Mouse (Mus musculus) stomach, embryonic 14.5 days (tissue): Measurements from ENCODE around the gene Rab28. TPM values are rescaled to one million over a fixed set of nuclear protein-coding genes. Genes with fewer than 3 reads are reported as not detected.
"Not testable (repeated sequence)": the region's sequence is repeated elsewhere in the genome, so short reads cannot be mapped to it uniquely, and the experiment has no call there.

Experiments used
- ATAC-seq: fragments of 200-750 bp; cut with Nextera tagmentation; 2 replicates; pipeline ENCODE4 v1.8.0; 2017; ENCODE audit warnings: low read depth, moderate TSS enrichment; ENCODE audit not compliant: insufficient number of reproducible peaks, insufficient read depth, low FRiP score
- H3K27ac ChIP-seq: fragments of 300-500 bp; sonication (generic); 2 replicates; pipeline ENCODE4 v1.5.1; 2014; ENCODE audit warnings: mild to moderate bottlenecking, low read length, moderate library complexity, mixed read lengths
- H3K27me3 ChIP-seq: fragments of 300-500 bp; sonication (generic); 2 replicates; pipeline ENCODE4 v1.6.1; 2014; ENCODE audit warnings: low read length, control low read depth, mixed read lengths; ENCODE audit not compliant: control insufficient read depth, insufficient read depth
- H3K36me3 ChIP-seq: fragments of 300-500 bp; sonication (generic); 2 replicates; pipeline ENCODE4 v1.6.1; 2014; ENCODE audit warnings: mild to moderate bottlenecking, control low read depth, low read length, moderate library complexity, mixed read lengths; ENCODE audit not compliant: control insufficient read depth, insufficient read depth
- H3K4me1 ChIP-seq: fragments of 300-500 bp; sonication (generic); 2 replicates; pipeline ENCODE4 v1.6.1; 2014; ENCODE audit warnings: low read length, control low read depth, mixed read lengths; ENCODE audit not compliant: control insufficient read depth, insufficient read depth
- H3K4me2 ChIP-seq: fragments of 300-500 bp; sonication (generic); replicated peaks from 2 replicates; pipeline ENCODE4 v1.6.1; 2014; ENCODE audit warnings: low read depth, low read length, control low read depth
- H3K4me3 ChIP-seq: fragments of 300-500 bp; sonication (generic); 2 replicates; pipeline ENCODE4 v1.5.1; 2014; ENCODE audit warnings: low read depth, low read length, control low read depth
- H3K9ac ChIP-seq: fragments of 300-500 bp; sonication (generic); replicated peaks from 2 replicates; pipeline ENCODE4 v1.6.1; 2014; ENCODE audit warnings: low read depth, mild to moderate bottlenecking, control low read depth, low read length, moderate library complexity, mixed read lengths
- H3K9me3 ChIP-seq: fragments of 300-500 bp; sonication (generic); 2 replicates; pipeline ENCODE4 v1.6.1; 2016; ENCODE audit warnings: low read depth, low read length, control low read depth; ENCODE audit not compliant: control insufficient read depth
- WGBS: fragments of 180-500 bp; shearing (Covaris S2); extraction: QIAGEN DNeasy Blood & Tissue Kit; methylation state at CpG from one replicate; pipeline ENCODE4 v1.1.7; 2014; 5-methylcytosine and 5-hydroxymethylcytosine counted together
- polyA plus RNA-seq: library from polyadenylated mRNA; unstranded; fragments of >200 nt; fragmentation: Nextera tagmentation; extraction: Ambion mirVana; gene quantifications from 2 replicates; pipeline ENCODE4 v1.2.1, GENCODE M21; 2014

Rab28 gene
- polyA plus RNA-seq, 1 experiment from 2014 or later, result 72.3 TPM

GRCm38 (mm10) chr5:41744234-41744633 is 36.3 kb upstream of the Rab28 start:
- H3K4me1 ChIP-seq, result no peaks in the 10 kb centered on the region
- no peak overlapping the region for H3K4me2 ChIP-seq
- H3K9me3 ChIP-seq, result no peaks in the 10 kb centered on the region
- H3K27ac ChIP-seq, result no peak overlapping the region
- no peak overlapping the region for H3K9ac ChIP-seq
- H3K27me3 ChIP-seq, result peaks cover 7% of the 10 kb centered on the region; the same call in 1 of the 2 replicates
- no peaks in the 10 kb centered on the region for H3K36me3 ChIP-seq
- H3K4me3 ChIP-seq, result no peak overlapping the region
- WGBS, result 19% methylated on average over 7 of the region's 7 CpGs
- no peak for ATAC-seq

GRCm38 (mm10) chr5:41738817-41739216 is 30.9 kb upstream of the Rab28 start:
- Histone ChIP-seq H3K9ac (no peak overlapping the region), H3K36me3 (no peaks in the 10 kb centered on the region), H3K9me3 (no peaks in the 10 kb centered on the region), H3K27me3 (0 out of 2 replicates have a peak, but pooled peaks cover 2% of the 10 kb centered on the region), H3K4me3 (no peak overlapping the region), H3K27ac (no peak overlapping the region), H3K4me2 (no peak overlapping the region), H3K4me1 (no peaks in the 10 kb centered on the region)
- no peak for ATAC-seq
- 61% methylated on average over 6 of the region's 6 CpGs for WGBS

GRCm38 (mm10) chr5:41737039-41737438 is 29.1 kb upstream of the Rab28 start:
- no peak overlapping the region for H3K4me3 ChIP-seq
- no peaks in the 10 kb centered on the region for H3K9me3 ChIP-seq
- no peaks in the 10 kb centered on the region for H3K27me3 ChIP-seq
- no peak overlapping the region for H3K9ac ChIP-seq
- H3K36me3 ChIP-seq, result no peaks in the 10 kb centered on the region
- no peak overlapping the region for H3K27ac ChIP-seq
- no peak for ATAC-seq
- H3K4me1 ChIP-seq, result no peaks in the 10 kb centered on the region
- WGBS, result 44% methylated on average over 5 of the region's 5 CpGs
- H3K4me2 ChIP-seq, result no peak overlapping the region

GRCm38 (mm10) chr5:41727017-41727416 is 19.1 kb upstream of the Rab28 start:
- WGBS, result 59% methylated on average over 1 of the region's 1 CpGs

GRCm38 (mm10) chr5:41725573-41725972 is 17.6 kb upstream of the Rab28 start:
- Histone ChIP-seq H3K4me1 (no peaks in the 10 kb centered on the region), H3K27me3 (no peaks in the 10 kb centered on the region), H3K4me3 (no peak overlapping the region), H3K36me3 (no peaks in the 10 kb centered on the region), H3K27ac (no peak overlapping the region), H3K4me2 (no peak overlapping the region), H3K9ac (no peak overlapping the region), H3K9me3 (no peaks in the 10 kb centered on the region)
- no peak for ATAC-seq
- 80% methylated on average over 6 of the region's 6 CpGs for WGBS

More at GRCm38 (mm10) chr5:41727017-41727416, 19.1 kb upstream of the Rab28 start:
- no peaks in the 10 kb centered on the region for H3K4me1 ChIP-seq
- H3K27ac ChIP-seq, result no peak overlapping the region
- H3K4me3 ChIP-seq, result no peak overlapping the region
- no peaks in the 10 kb centered on the region for H3K27me3 ChIP-seq
- H3K4me2 ChIP-seq, result no peak overlapping the region
- H3K9me3 ChIP-seq, result no peaks in the 10 kb centered on the region
- no peaks in the 10 kb centered on the region for H3K36me3 ChIP-seq
- no peak overlapping the region for H3K9ac ChIP-seq
- no peak for ATAC-seq

GRCm38 (mm10) chr5:41707115-41708015 is 592 bp downstream of the Rab28 start:
- no peaks in the 10 kb centered on the region for H3K36me3 ChIP-seq
- peak; percentile 86 for ATAC-seq
- H3K4me2 ChIP-seq, result peak overlapping the region; percentile 98
- H3K9me3 ChIP-seq, result no peaks in the 10 kb centered on the region
- H3K4me3 ChIP-seq, result peak overlapping the region; percentile 94
- under 1% methylated on average over 59 of the region's 63 CpGs for WGBS
- peak overlapping the region; percentile 75 for H3K9ac ChIP-seq
- H3K27ac ChIP-seq, result peak overlapping the region; percentile 86
- no peaks in the 10 kb centered on the region for H3K4me1 ChIP-seq
- H3K27me3 ChIP-seq, result no peaks in the 10 kb centered on the region

GRCm38 (mm10) chr5:41706777-41707114 is 1.2 kb downstream of the Rab28 start:
- ATAC-seq, result no peak

GRCm38 (mm10) chr5:41701085-41701484 is 6.9 kb downstream of the Rab28 start:
- H3K27me3 ChIP-seq, H3K9me3 ChIP-seq, H3K27ac ChIP-seq, ATAC-seq, H3K9ac ChIP-seq, H3K4me2 ChIP-seq, H3K36me3 ChIP-seq, H3K4me1 ChIP-seq, H3K4me3 ChIP-seq: not testable (repeated sequence)
- 76% methylated on average over 4 of the region's 4 CpGs for WGBS

More at GRCm38 (mm10) chr5:41706777-41707114, 1.2 kb downstream of the Rab28 start:
- H3K27ac ChIP-seq, result peak overlapping the region; percentile 86; the same call in 1 of the 2 replicates
- peak overlapping the region; percentile 94 for H3K4me3 ChIP-seq
- 6% methylated on average over 9 of the region's 9 CpGs for WGBS
- H3K36me3 ChIP-seq, result no peaks in the 10 kb centered on the region
- H3K4me2 ChIP-seq, result peak overlapping the region; percentile 98
- no peaks in the 10 kb centered on the region for H3K9me3 ChIP-seq
- H3K27me3 ChIP-seq, result no peaks in the 10 kb centered on the region
- H3K9ac ChIP-seq, result peak overlapping the region; percentile 75
- H3K4me1 ChIP-seq, result no peaks in the 10 kb centered on the region
